Mouse (Mus musculus) heart, postnatal 0 days (tissue): ENCODE results near the gene Mgat2.

ENCODE experiments used
- CTCF ChIP-seq: IDR thresholded peaks from 2 replicates; pipeline ENCODE4 v1.5.1; 2016; ENCODE audit warnings: antibody characterized with exemption, control low read depth, low read depth
- EP300 ChIP-seq: IDR thresholded peaks from 2 replicates; pipeline ENCODE4 v1.6.1; 2016; ENCODE audit warnings: antibody characterized with exemption, low read depth

DNA sequence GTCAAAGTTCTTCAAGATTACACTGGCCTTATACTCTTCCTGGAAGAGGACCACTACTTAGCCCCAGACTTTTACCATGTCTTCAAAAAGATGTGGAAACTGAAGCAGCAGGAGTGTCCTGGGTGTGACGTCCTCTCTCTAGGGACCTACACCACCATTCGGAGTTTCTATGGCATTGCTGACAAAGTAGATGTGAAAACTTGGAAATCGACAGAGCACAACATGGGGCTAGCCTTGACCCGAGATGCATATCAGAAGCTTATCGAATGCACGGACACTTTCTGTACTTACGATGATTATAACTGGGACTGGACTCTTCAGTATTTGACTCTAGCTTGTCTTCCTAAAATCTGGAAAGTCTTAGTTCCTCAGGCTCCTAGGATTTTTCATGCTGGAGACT is 1.4 kb downstream of the Mgat2 start:
- TF ChIP-seq CTCF (no peak), EP300 (no peak)
